Mouse (Mus musculus): ENCODE results near the gene Slc12a8.
A peak's percentile ranks its signal among the peaks of the same experiment; 100 is the strongest.

Gene Slc12a8

DNA sequence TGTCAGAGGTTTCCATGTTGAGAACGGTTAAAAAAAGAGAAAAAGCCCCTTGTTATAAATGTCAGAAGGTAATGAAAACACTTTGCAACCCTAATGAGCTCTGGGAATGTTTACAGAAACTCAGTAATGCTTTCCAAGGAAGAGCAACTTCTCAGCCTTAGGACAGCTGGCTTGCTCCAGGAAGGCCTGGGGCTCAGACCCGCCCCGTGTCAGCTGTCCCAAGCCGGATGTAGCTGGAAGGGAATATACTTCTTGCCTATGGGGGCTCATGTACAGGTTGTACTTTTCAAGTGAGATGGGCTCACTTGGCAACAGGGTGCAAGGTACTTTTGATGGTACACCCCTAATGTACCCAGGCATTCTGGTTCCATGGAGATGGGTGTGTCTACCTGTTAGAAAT lies 28.4 kb downstream of the Slc12a8 start:
- DNase-seq: no peak

DNA sequence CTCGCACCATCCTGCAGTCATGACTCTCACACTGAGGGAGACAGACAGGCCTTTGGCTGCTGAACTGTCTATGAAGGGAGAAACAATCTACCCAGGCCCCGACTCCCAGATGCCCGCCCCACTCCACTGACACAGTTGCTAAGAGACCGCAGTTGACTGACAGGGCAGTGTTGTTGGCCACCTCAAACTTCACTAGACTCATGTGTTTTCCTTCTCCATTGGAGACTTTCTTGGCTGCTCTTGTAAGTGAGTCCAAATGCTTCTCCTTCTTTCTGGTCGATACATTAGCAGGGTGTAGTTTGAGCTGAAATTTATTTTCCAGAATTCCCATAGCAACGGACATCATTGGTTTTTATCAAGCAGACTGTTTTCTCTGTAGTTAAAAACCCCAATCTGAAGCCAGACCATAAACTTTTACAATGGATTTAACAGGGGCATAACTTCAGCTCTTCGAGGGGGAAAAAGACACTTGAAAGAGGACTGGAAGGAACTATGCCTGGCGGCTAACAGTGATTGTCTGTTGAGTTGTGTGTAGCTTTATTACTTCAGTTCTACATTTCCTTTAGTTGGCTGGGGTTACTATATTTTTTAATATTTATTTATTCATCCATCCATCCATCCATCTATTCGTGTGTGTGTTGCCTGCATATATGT lies 36.7 kb downstream of the Slc12a8 start:
- no peak for DNase-seq

DNA sequence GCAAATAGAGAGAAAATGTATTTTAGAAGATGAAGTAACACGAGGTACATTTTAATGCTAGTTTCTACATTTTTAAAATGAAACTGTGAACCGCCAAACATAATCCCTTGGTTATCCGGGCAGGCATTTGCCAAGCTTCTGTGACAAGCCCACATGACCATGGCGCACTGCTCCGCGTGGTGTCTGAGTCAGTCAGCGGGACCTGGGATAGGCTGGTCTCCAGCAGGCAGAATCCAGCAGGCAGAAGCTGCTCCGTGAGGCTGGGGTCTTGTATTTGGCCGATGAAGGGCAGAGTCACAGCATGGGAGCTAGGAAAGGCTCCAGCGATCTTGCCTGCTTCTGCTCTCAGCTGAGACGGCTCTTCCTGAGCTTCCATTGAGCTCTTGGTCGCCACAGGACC lies 41.0 kb downstream of the Slc12a8 start:
- no peak for DNase-seq

DNA sequence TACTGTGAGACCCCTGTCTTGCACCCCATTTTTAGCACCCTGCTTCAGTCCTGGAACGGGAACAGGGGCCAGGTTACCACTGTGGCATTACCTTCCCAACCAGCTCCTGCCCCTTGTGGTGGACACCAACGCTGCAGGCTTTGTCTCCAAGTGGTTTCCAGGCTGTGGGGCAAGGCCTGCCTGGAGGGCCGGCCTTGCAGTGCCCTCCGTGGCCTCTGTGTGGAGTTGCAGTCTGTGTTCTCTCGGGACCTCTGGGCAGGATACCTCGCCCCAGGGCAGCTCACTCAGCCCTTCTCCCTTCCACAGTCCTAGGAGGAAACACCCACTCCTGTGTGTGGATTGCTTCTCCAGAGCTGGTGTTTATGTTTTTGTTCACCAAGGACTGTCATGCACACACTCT lies 43.2 kb downstream of the Slc12a8 start:
- peak; percentile 85 to 93 for DNase-seq

DNA sequence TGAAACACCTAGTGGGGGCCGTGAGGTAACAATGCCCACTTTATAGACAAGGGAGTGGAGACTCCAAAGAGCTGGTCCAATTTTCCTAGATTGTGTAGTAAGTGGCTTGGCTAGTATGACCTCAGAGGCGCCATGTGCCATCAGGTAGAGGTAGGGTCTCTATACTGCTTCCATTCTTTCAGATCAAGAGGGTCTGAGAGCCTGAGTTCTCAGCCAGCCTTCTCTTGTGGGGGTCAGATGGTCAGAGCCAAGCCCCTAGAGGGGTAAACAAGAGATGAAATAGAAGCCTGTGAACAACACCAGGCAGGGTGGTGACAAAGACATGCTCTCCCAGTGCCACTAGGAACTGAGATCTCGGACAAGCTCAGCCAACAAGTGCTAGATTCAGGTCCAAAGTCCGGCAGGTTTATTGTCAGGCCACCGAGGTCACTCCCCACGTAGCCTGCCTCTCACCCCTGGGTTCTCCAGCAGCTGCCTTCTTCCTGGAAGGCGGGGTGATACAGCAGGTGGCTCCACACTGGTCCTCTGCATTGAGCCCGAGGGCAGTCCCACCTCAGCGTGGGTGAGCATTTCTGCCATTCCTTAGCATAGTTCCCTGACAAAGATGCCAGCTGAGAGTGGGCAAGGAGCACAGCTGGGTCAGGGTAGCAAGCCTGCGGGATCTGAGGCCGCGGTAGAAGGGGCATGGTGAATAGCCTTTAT lies 44.3 kb downstream of the Slc12a8 start:
- DNase-seq: no peak

DNA sequence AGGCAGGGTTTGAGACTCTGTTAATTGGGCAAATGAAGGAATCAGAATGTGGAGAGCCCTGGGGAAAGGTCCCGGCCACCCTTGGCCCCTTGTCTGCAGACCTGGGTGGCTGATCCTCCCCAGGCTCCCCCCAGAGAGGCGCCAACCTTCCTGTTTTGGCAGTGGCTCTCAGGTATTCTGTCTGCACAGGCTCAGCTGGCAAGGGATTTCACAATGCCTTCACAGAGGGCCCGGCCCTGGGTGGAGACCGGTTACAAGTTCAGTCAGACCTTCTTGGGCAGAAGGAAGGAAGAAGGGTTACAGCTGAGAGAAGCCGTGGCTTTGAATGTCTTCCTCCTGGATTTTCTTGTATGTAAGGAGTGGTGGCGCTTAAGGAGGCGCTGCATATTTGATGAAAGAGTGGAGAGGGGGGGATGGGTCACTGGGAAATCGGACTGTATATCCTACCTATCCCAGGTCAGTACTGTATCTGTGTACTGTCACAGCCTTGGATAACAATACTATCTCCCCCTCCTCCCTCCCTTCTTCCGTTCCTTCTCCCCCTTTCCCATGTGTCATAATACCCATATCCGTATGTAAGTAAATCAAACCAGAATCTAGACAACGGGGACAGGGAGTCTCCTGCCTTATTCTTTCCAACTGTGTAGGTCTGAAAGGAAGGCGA lies 45.9 kb downstream of the Slc12a8 start:
- DNase-seq: no peak

DNA sequence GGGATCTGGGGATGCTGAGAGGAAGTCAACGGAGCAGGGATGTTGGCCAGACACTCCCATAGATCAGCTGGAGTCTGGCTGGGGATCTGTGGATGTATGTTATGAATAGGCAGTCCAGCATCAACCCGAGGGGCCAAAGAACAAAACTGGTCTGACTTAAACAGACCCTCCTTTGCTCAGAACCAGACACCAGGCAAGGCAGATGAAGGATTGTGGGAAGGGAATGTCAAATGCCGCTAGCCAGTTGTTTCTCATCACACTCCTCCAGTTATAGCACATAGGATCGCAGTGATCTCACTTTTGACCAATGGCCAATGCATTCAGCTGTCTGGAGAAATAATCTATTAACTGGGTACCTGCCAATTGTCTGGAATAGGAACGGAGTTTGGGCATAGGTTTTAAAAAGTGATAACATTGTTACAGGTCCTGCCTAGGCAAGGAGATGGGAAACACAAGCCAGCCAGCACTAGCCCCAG lies 46.4 kb downstream of the Slc12a8 start:
- no peak for DNase-seq

DNA sequence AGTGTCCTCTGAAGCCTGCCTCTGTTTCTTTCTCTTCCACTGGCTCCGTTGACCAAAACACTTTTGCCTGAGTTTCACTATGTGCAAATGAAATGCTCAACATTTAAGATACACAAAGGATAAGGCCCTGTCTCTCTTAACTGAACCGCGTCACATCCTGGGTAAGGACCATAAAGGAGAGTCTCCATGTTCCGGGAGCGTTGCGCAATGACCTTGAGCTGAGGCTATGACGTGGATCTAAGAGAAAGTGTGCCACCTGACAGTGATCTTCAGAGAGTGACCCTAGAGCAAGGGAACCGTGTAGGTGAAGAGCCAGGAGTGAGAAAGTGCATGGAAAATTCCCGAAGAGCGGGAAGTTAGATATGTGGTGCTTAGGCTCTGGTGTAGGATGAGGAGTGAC lies 49.3 kb downstream of the Slc12a8 start:
- DNase-seq: no peak

DNA sequence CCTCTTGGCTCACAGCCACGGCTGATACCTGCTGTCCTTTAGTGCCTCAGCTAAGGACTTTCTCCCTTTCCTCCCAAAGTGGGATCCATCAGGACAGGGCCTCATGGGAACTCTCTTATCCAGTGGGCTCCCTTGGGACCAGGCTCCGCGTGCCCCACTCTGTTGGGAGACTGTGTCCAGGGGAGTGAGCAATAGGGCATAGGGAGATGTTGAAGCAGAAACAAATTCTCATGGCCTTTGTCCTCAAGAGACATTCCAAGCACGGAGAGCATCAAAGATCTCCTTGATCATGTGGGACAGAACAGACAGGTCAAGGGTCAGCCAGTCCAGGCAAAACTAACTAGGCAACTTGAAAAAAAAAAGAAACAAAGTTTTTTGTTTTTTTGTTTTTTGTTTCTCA lies 50.6 kb downstream of the Slc12a8 start:
- DNase-seq: no peak

DNA sequence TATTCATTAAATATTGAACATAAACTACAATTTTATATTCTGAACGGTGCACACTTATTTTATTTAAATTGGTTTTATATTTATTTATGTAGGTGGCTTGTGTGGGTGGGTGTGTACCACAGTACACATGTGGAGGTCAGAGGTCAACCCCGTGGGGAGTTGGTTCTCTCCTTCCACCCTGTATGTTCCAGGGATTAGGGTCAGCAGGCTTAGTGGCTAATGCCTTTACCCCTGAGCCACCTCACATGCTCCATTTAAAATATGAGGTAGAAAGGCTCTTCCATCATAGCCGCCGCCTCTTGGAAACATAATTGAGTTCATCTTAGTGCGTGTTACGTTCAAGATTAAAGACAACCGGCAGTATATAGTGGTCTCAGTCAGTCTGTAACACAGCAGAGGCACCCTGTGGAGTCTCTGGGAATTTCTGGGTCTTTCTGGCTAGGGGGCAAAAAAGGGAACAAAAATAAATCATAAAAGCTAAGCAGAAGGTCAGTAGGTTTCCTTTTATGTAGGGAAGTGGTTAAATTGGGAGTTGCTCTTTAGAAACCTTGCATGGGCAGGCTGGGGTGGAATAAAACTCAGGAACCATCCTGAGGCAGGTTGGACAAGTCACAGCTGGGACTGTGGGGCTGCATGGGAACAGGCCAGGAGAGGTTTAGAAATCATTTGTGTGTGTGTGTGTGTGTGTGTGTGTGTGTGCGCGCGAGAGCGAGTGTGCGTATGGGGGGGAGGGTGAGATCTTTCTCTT lies 51.3 kb downstream of the Slc12a8 start:
- no peak for DNase-seq

DNA sequence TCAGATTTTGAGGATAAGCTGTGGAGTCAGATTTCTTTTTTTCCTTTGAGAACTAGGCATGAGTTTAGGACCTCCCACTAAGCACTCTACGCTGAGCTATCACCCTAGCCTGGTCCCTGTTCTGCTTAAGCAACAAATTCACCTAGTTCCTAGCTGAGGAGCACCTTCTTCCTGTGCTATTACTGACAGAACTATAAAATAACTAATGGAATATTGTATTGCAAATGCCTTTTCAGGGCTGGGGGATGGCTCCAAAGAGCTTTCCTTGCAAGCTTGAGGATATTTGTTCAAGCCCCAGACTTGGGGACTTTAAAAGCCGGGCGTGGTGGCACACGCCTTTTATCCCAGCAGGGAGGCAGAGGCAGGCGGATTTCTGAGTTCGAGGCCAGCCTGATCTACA lies 55.5 kb downstream of the Slc12a8 start:
- DNase-seq: no peak

DNA sequence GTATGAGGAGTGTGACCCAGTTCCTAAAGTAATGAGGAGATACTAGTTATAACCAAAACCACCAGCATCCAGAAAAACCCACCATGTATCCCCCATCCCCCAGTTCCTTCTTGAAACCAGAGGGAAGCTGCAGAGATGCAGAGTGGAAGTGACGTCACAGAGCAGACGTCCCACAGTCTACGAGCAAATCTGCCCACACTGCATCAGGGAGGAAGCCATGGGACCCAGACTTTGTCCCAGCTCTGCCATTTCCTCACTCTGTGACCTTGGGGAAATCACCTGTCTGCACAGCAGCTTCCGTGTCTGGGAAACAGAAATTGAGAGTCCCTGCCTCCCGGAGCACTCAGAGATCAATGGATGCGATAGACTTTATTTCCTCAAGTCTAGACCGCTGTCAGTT lies 56.6 kb downstream of the Slc12a8 start:
- no peak for DNase-seq

DNA sequence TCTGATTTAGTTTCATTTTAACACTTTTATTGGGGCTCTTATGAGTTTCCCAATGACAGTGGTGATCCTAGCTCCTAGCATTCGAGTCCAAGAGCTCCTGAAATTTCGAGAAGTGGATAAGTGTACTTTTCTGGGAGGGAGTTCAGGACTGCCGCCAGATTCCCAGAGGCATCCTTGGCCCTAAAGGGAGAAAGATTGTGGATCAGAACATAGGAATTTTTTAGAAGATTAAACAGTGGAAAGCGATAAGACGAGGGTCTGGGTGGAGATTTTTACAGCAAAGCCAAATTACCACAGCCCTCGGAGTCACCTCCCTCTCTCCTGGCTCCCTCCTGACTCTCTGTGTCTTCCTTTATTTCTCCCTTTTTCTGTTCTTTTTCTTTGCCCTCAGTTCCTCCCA lies 58.6 kb downstream of the Slc12a8 start:
- DNase-seq: no peak

DNA sequence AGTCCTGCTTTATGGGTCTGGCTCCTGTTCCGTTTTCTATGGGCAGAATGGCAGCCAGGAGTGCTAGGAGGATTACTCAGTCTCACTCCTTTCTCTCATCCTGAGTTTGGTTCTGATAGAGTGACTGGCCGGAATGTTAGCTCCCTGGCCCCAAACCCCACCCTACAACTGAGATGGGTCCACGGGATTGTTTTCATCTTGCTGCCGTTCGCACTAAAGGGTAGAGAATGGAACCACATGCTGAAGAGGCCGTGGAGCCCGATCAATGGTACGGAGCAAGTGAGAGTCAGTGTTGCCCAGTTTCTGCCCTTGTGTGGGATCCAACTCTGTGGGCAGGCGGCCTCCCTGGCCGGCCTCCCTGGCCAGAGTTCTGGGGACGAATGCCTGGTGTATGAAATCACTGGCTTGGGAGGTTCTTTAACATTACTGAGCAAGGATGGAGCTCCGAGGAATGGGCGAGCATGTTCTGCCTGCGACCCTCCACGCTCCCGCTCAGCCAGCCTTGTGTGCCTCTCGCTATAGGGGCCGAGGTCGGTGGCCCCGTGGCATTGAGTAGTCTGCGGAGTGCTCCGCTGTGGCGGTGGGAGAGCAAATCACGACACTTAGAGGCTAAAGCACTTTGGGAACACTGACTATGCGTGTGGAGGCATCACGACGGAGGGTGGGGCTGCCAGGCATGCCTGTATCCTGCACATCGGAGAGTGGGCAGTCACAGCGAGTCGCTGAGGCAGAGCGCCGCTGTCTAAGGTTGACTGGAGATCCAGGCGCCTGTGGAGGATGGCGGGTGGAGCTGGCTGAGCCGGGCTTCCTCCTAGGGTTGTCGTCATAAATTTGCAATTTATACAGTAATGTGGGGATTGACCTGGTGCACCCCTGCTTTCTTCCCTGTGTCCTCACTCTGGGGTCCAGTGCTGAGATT lies 59.4 kb downstream of the Slc12a8 start:
- no peak for DNase-seq

DNA sequence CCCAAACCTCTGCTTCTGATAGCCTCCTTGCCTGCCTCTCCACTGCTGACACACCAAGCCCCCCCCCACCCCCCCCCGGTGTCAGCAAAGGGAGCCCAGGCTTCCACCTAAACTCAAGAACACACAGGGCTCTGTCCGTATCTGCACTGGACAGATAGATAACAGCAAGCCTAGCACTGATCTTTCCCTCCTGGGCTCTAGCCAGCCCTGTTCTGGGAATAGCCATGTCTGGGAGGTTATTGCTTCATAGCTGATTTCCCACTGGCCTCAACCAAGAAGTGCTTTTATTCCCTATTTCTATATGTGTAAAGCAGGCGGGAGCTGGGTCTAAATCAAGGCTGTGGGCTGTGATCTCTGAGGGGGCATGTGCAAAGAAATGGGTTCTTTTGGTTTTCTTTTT lies 61.3 kb downstream of the Slc12a8 start:
- no peak for DNase-seq

DNA sequence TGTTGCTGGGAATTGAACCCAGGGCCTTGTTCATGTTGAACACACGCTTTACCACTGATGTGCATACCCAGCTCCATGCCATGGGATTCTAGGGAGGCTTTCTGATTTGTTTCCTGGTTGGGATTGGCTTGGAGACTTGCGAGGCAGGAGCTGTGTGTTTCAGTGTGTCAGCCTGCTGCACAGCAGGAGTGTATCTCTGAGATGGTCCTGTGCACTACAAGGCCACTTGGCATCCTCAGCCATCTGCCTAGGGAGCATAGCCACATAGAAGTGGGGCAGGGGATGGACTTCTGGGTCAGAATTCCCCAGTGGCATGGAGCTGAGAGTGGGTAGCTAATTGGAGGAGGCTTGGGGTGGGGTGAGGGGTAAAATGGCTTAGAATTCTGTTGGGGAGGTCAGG lies 63.2 kb downstream of the Slc12a8 start:
- DNase-seq: peak; percentile 33 to 34

DNA sequence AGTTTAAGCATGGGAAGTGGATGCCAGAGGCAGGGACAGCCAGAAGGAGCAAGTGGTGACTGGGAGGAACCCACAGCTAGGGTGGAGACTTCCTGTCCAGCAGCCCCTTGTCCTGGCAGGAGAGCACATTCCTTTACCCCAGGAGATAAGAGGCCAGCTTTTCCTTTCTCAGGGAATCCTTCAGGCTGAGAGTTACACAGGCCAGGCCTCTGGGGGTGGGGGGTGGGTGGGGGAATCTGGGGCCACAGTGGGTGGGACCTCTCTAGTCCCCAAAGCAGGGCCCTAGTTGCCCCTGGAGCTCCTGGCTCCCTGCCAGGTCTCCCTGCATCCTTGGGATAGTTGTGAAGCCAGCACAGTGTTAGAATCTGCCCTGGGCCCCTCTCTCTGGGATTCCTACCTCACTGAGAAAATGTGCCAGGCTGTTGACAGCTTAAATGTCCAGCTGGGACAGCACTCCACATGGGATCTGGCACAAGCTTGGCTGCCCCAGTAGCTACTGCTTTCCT lies 63.7 kb downstream of the Slc12a8 start:
- DNase-seq: peak; percentile 43 to 49

DNA sequence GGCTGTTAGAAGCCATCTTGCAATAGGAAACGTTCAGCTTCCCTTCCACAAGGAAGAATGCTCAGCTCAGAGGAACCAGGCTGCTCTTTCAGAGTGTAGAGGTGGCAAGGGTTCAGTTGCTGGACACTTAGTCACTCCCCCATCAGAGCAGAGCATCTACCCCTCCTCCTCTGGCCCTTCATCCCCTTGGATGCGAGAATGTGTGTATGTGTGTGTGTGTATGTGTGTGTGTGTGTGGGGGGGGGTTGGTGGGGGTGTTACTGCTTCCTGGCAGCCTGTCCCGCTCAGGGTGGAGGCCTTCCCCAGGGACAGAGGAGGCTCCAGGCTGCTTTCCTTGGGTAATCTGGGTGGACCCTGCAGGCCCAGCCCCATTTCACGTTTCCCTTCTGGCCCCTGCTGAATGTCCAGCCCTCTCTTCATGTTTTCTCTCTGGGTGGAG lies 64.6 kb downstream of the Slc12a8 start:
- DNase-seq: no peak

DNA sequence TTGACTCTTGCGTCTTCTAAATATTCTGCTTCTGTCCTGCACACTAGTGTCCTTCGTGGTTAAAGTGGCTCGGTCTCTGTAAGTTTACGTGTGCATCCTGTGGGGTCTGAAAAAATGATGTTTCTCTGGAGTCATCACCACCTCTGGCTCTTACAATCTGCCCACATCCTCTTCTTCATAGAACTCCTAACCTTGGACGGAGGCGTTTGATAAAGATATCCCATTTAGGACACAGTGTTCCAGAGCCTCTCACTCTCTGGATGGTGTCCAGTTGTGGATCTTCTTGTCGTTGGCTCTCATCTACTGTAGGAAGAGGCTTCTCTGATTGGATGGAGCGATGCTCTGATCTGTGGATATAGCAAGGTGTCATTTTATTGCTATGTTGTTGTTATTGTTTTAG lies 65.4 kb downstream of the Slc12a8 start:
- DNase-seq: no peak

DNA sequence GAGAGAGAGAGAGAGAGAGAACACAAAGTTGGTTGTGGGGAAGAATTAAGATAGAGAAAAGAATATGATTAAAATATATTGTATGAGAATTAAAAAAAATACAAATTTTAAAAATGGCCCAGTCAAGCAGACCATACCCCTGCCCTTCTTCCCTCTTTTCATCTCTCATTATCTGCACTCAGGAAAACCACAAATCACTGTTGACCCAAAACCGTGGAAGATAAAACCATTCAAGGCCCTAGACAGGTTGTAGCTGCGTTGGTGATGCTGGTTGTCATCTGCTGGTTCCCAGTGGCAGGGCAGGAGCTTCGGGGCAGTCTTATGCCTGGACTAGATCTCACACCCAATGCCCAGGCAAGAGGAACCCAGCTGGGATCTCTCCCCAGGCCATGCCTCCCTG lies 66.2 kb downstream of the Slc12a8 start:
- no peak for DNase-seq

DNA sequence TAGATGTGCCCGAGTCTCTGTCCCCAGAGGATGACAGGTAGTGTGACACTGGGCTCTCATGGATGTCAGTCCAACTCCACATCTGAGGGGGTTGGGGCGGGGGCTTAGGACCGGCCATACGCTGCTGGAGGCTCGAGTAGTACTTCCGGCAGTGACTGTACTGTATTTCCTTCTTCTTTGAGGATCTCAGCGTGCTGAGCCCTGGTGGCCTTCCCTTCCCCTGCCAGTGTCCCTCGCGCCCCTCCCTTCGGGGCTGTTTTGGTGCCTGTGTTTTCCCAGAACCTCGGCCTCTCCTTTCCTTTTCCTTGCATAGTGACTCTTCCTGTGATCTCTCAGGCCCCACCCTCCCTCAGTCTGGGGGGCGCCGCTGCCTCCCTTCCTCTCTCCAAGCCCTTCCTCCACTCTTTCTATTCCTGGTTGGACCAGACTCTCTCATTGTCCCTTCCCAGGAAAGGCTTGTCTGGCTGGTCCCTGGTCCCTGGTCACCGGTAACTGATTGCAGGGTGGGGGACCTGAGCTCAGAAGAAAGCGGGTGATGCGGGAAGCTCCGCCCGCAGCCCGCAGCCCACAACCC lies 66.8 kb downstream of the Slc12a8 start:
- no peak for DNase-seq

Measured in cerebellum, adult 18-20 months (tissue).